Mouse (Mus musculus) lung, adult 2 months (tissue): ENCODE data around the gene Hoxc12.

ENCODE experiments used
- CTCF ChIP-seq: fragments of 200-500 bp; IDR thresholded peaks from 2 replicates; pipeline ENCODE4 v1.5.1; 2011; ENCODE audit warnings: mild to moderate bottlenecking, low read length, control low read depth; ENCODE audit not compliant: insufficient read depth
- POLR2A ChIP-seq: fragments of 200-500 bp; IDR thresholded peaks from 2 replicates; pipeline ENCODE4 v1.6.1; 2011; ENCODE audit warnings: low read depth, mild to moderate bottlenecking, control low read depth, low read length, borderline replicate concordance; ENCODE audit errors: extremely low read depth

GRCm38 (mm10) chr15:102970740-102971139 is 34.2 kb downstream of the Hoxc12 start:
- TF ChIP-seq POLR2A (no peak), CTCF (no peak)
